Mouse (Mus musculus): Measurements from ENCODE around the gene Acbd5. TPM values are rescaled to one million over a fixed set of nuclear protein-coding genes. Genes with fewer than 3 reads are reported as not detected.
A peak's percentile ranks its signal among the peaks of the same experiment; 100 is the strongest.

Gene Acbd5
- polyA plus RNA-seq, 1 experiment from 2014 or later = 24.2 TPM

- whole genome bisulfite sequencing = 88% methylated on average over 5 of the region's 5 CpGs
- peaks cover 52% of the 10 kb centered on the region for H3K36me3 ChIP-seq (ENCODE audit: control insufficient read depth, insufficient read depth, low read length)
Observed at GRCm38 (mm10) chr2:23077693-23078092, 9.7 kb downstream of the Acbd5 start.

DNA sequence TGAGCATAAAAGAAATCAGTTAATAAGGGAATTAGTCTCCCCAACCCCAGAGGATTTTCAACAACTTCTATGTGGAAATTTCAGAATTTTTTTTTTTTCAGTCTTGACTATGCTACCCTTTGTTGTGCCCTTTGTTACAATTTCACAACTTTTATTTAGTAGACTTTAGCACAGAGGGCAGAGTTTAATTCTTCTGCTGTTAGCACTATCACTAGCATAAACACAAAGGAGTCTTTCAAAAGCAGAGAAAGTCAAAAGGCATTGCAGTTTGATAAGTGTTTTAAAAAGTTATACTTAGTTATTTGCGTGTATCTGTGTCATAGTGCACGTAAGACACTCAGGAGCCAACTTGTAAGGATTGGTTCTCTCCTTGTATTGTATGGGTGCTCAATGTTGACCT is 10.6 kb downstream of the Acbd5 start:
- Histone ChIP-seq H3K4me3 (ENCODE audit: low read depth, low read length) (no peak overlapping the region), H3K27me3 (replicated peaks; ENCODE audit: control insufficient read depth, insufficient read depth, low read length) (no peaks in the 10 kb centered on the region), H3K36me3 (ENCODE audit: control insufficient read depth, insufficient read depth, low read length) (peaks cover 49% of the 10 kb centered on the region), H3K4me1 (replicated peaks; ENCODE audit: control insufficient read depth, insufficient read depth, low read length) (no peaks in the 10 kb centered on the region), H3K4me2 (ENCODE audit: low read length) (no peak overlapping the region), H3K9me3 (ENCODE audit: control insufficient read depth, low read length) (no peaks in the 10 kb centered on the region), H3K27ac (ENCODE audit: low read depth) (no peak overlapping the region), H3K9ac (ENCODE audit: low read length) (no peak overlapping the region)
- DNase-seq (ENCODE audit: low spot score) (no peak), ATAC-seq (replicated peaks; ENCODE audit: low FRiP score, low TSS enrichment, low read depth) (no peak)
- WGBS = 95% methylated on average over 2 of the region's 2 CpGs

More at GRCm38 (mm10) chr2:23077693-23078092, 9.7 kb downstream of the Acbd5 start:
- no peak overlapping the region for H3K4me3 ChIP-seq (ENCODE audit: low read depth, low read length)
- DNase-seq (ENCODE audit: low spot score) (no peak), ATAC-seq (replicated peaks; ENCODE audit: low FRiP score, low TSS enrichment, low read depth) (no peak)
- no peaks in the 10 kb centered on the region for H3K27me3 ChIP-seq (replicated peaks; ENCODE audit: control insufficient read depth, insufficient read depth, low read length)
- no peaks in the 10 kb centered on the region for H3K9me3 ChIP-seq (ENCODE audit: control insufficient read depth, low read length)
- H3K27ac ChIP-seq (ENCODE audit: low read depth) = no peak overlapping the region
- H3K4me2 ChIP-seq (ENCODE audit: low read length) = no peak overlapping the region
- H3K4me1 ChIP-seq (replicated peaks; ENCODE audit: control insufficient read depth, insufficient read depth, low read length) = no peaks in the 10 kb centered on the region
- H3K9ac ChIP-seq (ENCODE audit: low read length) = no peak overlapping the region

GRCm38 (mm10) chr2:23084540-23084939 is 16.6 kb downstream of the Acbd5 start:
- H3K27me3 ChIP-seq (replicated peaks; ENCODE audit: control insufficient read depth, insufficient read depth, low read length) = no peaks in the 10 kb centered on the region
- WGBS = 98% methylated on average over 8 of the region's 8 CpGs
- peaks cover 38% of the 10 kb centered on the region for H3K36me3 ChIP-seq (ENCODE audit: control insufficient read depth, insufficient read depth, low read length)

DNA sequence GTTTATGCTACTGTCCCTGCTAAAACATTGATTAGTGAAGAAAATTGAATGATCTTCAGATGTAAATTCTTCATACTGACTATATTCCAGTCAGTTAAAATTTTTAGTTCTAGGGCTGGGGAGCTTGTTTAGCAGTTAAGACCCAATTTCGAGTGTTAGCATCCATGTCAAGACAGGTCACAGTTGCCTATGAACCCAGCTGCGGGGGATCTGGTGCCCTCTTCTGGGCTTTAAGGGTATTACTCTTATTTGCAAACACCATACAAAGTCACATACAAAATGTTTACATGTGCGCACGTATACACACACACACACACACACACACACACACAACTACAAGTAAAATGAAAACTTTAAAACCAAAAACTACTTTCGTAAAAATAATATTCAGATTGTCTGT is 24.2 kb downstream of the Acbd5 start:
- no peaks in the 10 kb centered on the region for H3K4me1 ChIP-seq (replicated peaks; ENCODE audit: control insufficient read depth, insufficient read depth, low read length)
- no peak for ATAC-seq (replicated peaks; ENCODE audit: low FRiP score, low TSS enrichment, low read depth)
- peaks cover 67% of the 10 kb centered on the region for H3K36me3 ChIP-seq (ENCODE audit: control insufficient read depth, insufficient read depth, low read length)

More at GRCm38 (mm10) chr2:23084540-23084939, 16.6 kb downstream of the Acbd5 start:
- no peaks in the 10 kb centered on the region for H3K4me1 ChIP-seq (replicated peaks; ENCODE audit: control insufficient read depth, insufficient read depth, low read length)
- ATAC-seq (replicated peaks; ENCODE audit: low FRiP score, low TSS enrichment, low read depth) (no peak), DNase-seq (ENCODE audit: low spot score) (no peak)
- no peak overlapping the region for H3K4me3 ChIP-seq (ENCODE audit: low read depth, low read length)
- no peak overlapping the region for H3K4me2 ChIP-seq (ENCODE audit: low read length)
- no peak overlapping the region for H3K27ac ChIP-seq (ENCODE audit: low read depth)
- H3K9ac ChIP-seq (ENCODE audit: low read length) = no peak overlapping the region
- H3K9me3 ChIP-seq (ENCODE audit: control insufficient read depth, low read length) = no peaks in the 10 kb centered on the region

DNA sequence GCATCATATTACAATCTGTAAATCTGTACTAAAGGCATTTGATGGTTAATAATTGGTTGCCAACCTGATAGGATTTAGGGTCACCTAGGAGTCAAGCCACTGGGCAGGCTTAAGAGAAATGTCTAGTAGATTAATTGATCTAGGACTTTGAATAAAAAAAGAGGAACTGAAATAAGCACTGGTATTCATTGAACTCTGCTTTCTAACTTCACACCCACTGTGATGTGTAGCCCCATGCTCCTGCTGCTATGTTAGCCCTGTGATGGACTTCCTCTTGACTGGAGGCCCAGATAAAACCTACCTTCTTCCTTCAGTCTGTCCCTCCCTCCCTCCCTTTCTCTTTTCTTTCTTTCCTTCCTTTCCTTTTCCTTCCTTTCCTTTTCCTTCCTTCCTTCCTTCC is 29.1 kb downstream of the Acbd5 start:
- H3K4me2 ChIP-seq (ENCODE audit: low read length) = no peak overlapping the region
- no peaks in the 10 kb centered on the region for H3K4me1 ChIP-seq (replicated peaks; ENCODE audit: control insufficient read depth, insufficient read depth, low read length)
- no peaks in the 10 kb centered on the region for H3K27me3 ChIP-seq (replicated peaks; ENCODE audit: control insufficient read depth, insufficient read depth, low read length)
- DNase-seq (ENCODE audit: low spot score) (no peak), ATAC-seq (replicated peaks; ENCODE audit: low FRiP score, low TSS enrichment, low read depth) (no peak)
- no peak overlapping the region for H3K4me3 ChIP-seq (ENCODE audit: low read depth, low read length)
- no peaks in the 10 kb centered on the region for H3K9me3 ChIP-seq (ENCODE audit: control insufficient read depth, low read length)
- H3K27ac ChIP-seq (ENCODE audit: low read depth) = no peak overlapping the region
- H3K36me3 ChIP-seq (ENCODE audit: control insufficient read depth, insufficient read depth, low read length) = peaks cover 43% of the 10 kb centered on the region
- no peak overlapping the region for H3K9ac ChIP-seq (ENCODE audit: low read length)

More for the DNA sequence above, 24.2 kb downstream of the Acbd5 start:
- Histone ChIP-seq H3K9ac (ENCODE audit: low read length) (no peak overlapping the region), H3K27ac (ENCODE audit: low read depth) (no peak overlapping the region), H3K27me3 (replicated peaks; ENCODE audit: control insufficient read depth, insufficient read depth, low read length) (no peaks in the 10 kb centered on the region), H3K4me3 (ENCODE audit: low read depth, low read length) (no peak overlapping the region), H3K4me2 (ENCODE audit: low read length) (no peak overlapping the region), H3K9me3 (ENCODE audit: control insufficient read depth, low read length) (no peaks in the 10 kb centered on the region)
- peak; percentile 54 for DNase-seq (ENCODE audit: low spot score)
- WGBS = 55% methylated on average over 5 of the region's 5 CpGs

DNA sequence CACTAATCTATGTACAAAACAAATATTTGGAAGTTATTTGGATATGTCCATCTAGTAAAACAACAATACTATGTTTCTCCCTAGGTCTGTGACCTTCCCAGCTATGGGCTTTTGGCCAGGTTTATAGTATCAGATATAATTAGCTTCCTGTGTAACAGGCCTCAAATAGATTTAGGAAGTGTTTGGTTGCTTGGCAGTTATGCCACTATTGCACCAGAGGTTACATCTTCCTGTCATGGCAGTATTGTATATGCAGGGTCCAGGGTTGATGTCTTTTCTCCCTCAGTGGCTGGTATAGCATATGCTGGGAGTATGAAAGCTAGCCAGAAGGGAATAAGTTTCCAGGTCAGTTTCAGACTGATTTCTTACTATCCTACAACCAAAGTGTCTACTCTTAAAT is 34.3 kb downstream of the Acbd5 start:
- Histone ChIP-seq H3K36me3 (ENCODE audit: control insufficient read depth, insufficient read depth, low read length) (peaks cover 14% of the 10 kb centered on the region; the same call in 1 of the 2 replicates), H3K4me3 (ENCODE audit: low read depth, low read length) (no peak overlapping the region), H3K9me3 (ENCODE audit: control insufficient read depth, low read length) (no peaks in the 10 kb centered on the region), H3K9ac (ENCODE audit: low read length) (no peak overlapping the region), H3K4me1 (replicated peaks; ENCODE audit: control insufficient read depth, insufficient read depth, low read length) (no peaks in the 10 kb centered on the region), H3K27ac (ENCODE audit: low read depth) (no peak overlapping the region), H3K27me3 (replicated peaks; ENCODE audit: control insufficient read depth, insufficient read depth, low read length) (no peaks in the 10 kb centered on the region), H3K4me2 (ENCODE audit: low read length) (no peak overlapping the region)
- ATAC-seq (replicated peaks; ENCODE audit: low FRiP score, low TSS enrichment, low read depth) (no peak), DNase-seq (ENCODE audit: low spot score) (no peak)

- peaks cover 34% of the 10 kb centered on the region for H3K36me3 ChIP-seq (ENCODE audit: control insufficient read depth, insufficient read depth, low read length)
- no peak overlapping the region for H3K9ac ChIP-seq (ENCODE audit: low read length)
- H3K4me3 ChIP-seq (ENCODE audit: low read depth, low read length) = no peak overlapping the region
- no peak overlapping the region for H3K27ac ChIP-seq (ENCODE audit: low read depth)
- H3K9me3 ChIP-seq (ENCODE audit: control insufficient read depth, low read length) = no peaks in the 10 kb centered on the region
- no peak for ATAC-seq (replicated peaks; ENCODE audit: low FRiP score, low TSS enrichment, low read depth)
- H3K27me3 ChIP-seq (replicated peaks; ENCODE audit: control insufficient read depth, insufficient read depth, low read length) = no peaks in the 10 kb centered on the region
- no peak overlapping the region for H3K4me2 ChIP-seq (ENCODE audit: low read length)
- DNase-seq (ENCODE audit: low spot score) = no peak
- H3K4me1 ChIP-seq (replicated peaks; ENCODE audit: control insufficient read depth, insufficient read depth, low read length) = no peaks in the 10 kb centered on the region
Observed at GRCm38 (mm10) chr2:23119573-23119972, 51.6 kb downstream of the Acbd5 start.

DNA sequence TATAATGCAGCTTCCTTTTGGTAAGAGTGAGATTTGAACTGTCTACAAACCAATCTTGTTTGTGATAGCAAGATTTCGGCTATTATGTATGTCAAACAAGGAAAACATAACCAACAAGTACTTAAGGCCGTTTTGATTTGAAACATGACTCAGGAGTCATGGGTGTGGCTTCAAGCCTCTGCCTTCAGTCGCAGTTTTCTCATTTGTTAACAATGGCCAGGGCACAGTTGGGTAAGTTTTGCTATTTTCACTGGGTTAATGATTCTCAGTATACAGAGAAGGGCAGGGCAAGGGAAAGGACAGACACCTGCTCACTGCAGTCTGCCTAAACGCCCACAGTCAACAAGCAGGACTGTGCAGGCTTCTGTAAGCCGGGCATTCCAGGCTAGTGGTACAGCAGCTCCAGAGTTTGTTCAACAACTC is 87.2 kb downstream of the Acbd5 start:
- Histone ChIP-seq H3K4me1 (replicated peaks; ENCODE audit: control insufficient read depth, insufficient read depth, low read length) (peaks cover 12% of the 10 kb centered on the region), H3K36me3 (ENCODE audit: control insufficient read depth, insufficient read depth, low read length) (peaks cover 7% of the 10 kb centered on the region), H3K9me3 (ENCODE audit: control insufficient read depth, low read length) (no peaks in the 10 kb centered on the region), H3K9ac (ENCODE audit: low read length) (peak overlapping the region; percentile 60), H3K27ac (ENCODE audit: low read depth) (peak overlapping the region; percentile 98), H3K4me3 (ENCODE audit: low read depth, low read length) (peak overlapping the region; percentile 66), H3K4me2 (ENCODE audit: low read length) (peak overlapping the region; percentile 77), H3K27me3 (replicated peaks; ENCODE audit: control insufficient read depth, insufficient read depth, low read length) (no peaks in the 10 kb centered on the region)
- no peak for DNase-seq (ENCODE audit: low spot score)
- ATAC-seq (replicated peaks; ENCODE audit: low FRiP score, low TSS enrichment, low read depth) = peak; percentile 70
- WGBS = 6% methylated on average over 5 of the region's 5 CpGs

DNA sequence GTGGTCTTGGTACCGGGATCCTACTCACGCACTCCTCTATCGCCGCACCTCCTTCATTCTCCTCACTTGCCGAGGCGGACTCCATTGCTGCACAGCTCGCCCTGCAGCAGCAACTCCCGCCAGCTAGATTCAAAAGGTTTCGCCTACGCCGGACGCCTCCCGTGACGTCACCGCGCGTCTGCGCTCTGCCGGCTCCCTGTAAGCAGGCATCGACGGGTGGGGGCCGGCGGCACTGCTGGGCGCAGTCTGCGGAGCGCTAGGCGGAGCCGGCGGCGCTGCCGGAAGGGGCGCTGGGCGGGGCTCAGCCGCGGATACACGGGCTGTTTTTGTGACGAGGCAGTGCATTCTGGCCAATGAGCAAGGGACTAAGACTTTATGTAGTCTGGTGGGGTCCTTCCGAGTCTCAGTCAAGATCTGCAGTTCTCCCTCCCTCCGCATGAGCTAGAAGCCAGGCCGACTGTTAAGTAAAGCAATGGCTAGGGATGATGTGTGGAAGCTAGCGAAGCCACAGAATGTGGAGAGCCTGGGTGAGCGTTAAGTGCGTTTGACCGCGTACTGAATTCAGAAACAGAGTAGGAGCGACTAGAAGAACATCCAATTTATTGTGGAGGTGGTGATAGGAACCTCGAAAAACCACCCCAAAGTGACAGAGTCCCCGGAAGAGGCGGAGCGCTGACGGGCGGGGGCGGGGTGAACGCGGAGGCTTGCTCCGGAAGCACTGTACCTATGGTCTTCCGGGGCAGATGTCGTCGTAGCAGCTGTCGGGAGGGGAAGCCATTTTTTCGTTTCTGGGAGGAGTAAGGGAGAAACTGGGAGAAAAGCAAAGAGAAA is 88.0 kb downstream of the Acbd5 start, which contains the start of the genes Mastl and Yme1l1:
Gene Mastl, minus strand, starts transcription at position 248 of the 831 bp plus-strand sequence.
Gene Yme1l1, plus strand, starts transcription at position 593 of the 831 bp plus-strand sequence.
- H3K4me2 ChIP-seq (ENCODE audit: low read length) = peak within 1 kb of the TSS; percentile 77
- peaks cover under 1% of the 10 kb centered on the region; the same call in 1 of the 2 replicates for H3K36me3 ChIP-seq (ENCODE audit: control insufficient read depth, insufficient read depth, low read length)
- H3K27me3 ChIP-seq (replicated peaks; ENCODE audit: control insufficient read depth, insufficient read depth, low read length) = no peaks in the 10 kb centered on the region
- H3K27ac ChIP-seq (ENCODE audit: low read depth) = peak within 1 kb of the TSS; percentile 98
- H3K4me3 ChIP-seq (ENCODE audit: low read depth, low read length) = peak within 1 kb of the TSS; percentile 66
- peak within 1 kb of the TSS; percentile 75 for H3K9ac ChIP-seq (ENCODE audit: low read length)
- H3K4me1 ChIP-seq (replicated peaks; ENCODE audit: control insufficient read depth, insufficient read depth, low read length) = peaks cover 12% of the 10 kb centered on the region
- no peaks in the 10 kb centered on the region for H3K9me3 ChIP-seq (ENCODE audit: control insufficient read depth, low read length)
- peak; percentile 93 for DNase-seq (ENCODE audit: low spot score)
- WGBS = under 1% methylated on average over 61 of the region's 61 CpGs
- ATAC-seq (replicated peaks; ENCODE audit: low FRiP score, low TSS enrichment, low read depth) = peak; percentile 99

Measured in intestine, embryonic 14.5 days (tissue).